Mouse (Mus musculus) CH12.LX (cell line): Measurements from ENCODE around the gene Pnmal2. TPM values are rescaled to one million over a fixed set of nuclear protein-coding genes. Genes with fewer than 3 reads are reported as not detected.

Experiments used
- DNase-seq: peaks from one replicate; pipeline ENCODE4 v3.0.0-alpha.2; 2013; ENCODE audit errors: extremely low read depth
- H3K27ac ChIP-seq: 2 replicates; pipeline ENCODE4 v1.5.1; 2012; ENCODE audit warnings: low read depth, mild to moderate bottlenecking, control low read depth, moderate library complexity; ENCODE audit not compliant: insufficient read depth
- H3K27me3 ChIP-seq: replicated peaks from 2 replicates; pipeline ENCODE3; 2012; ENCODE audit warnings: inconsistent platforms
- H3K36me3 ChIP-seq, 2 experiments: replicated peaks in 1 of 2; 2 replicates each; pipeline versions ENCODE3 to v1.6.1; 2012; ENCODE audit warnings: inconsistent platforms in 1 of 2, low read length in 1 of 2, mild to moderate bottlenecking in 1 of 2, mixed read lengths in 1 of 2, moderate library complexity in 1 of 2; ENCODE audit not compliant: control insufficient read depth in 1 of 2, insufficient read depth in 1 of 2
- H3K4me1 ChIP-seq, 2 experiments: 2 replicates each; pipeline ENCODE4 v1.6.1; 2012; ENCODE audit warnings: inconsistent platforms in 1 of 2, moderate library complexity in 1 of 2; ENCODE audit not compliant: insufficient read depth in 2 of 2, control insufficient read depth in 1 of 2
- H3K4me2 ChIP-seq: 2 replicates; pipeline ENCODE4 v1.6.1; 2012; ENCODE audit warnings: low read depth, mild to moderate bottlenecking, control low read depth; ENCODE audit not compliant: poor library complexity, insufficient read depth, severe bottlenecking
- H3K4me3 ChIP-seq, 3 experiments: fragments of 150-350 bp in 1 of 3; sonication (generic) in 1 of 3; replicated peaks in 1 of 3; 2 replicates each; pipeline versions ENCODE3 to v1.5.1; 2011 to 2012; ENCODE audit warnings: low read depth in 2 of 3, low read length in 2 of 3, mild to moderate bottlenecking in 2 of 3, moderate library complexity in 2 of 3, control low read depth in 1 of 3, improper control_type of control experiment in 1 of 3, inconsistent platforms in 1 of 3, mixed read lengths in 1 of 3; ENCODE audit not compliant: poor library complexity in 1 of 3
- H3K79me2 ChIP-seq: replicated peaks from 2 replicates; pipeline ENCODE4 v1.6.1; 2012; ENCODE audit warnings: mild to moderate bottlenecking, moderate library complexity; ENCODE audit not compliant: control insufficient read depth, poor library complexity, insufficient read depth, severe bottlenecking; ENCODE audit errors: extremely low read depth
- H3K9ac ChIP-seq: 2 replicates; pipeline ENCODE4 v1.6.1; 2012; ENCODE audit warnings: low read depth, mild to moderate bottlenecking, control low read depth, moderate library complexity; ENCODE audit not compliant: insufficient read depth
- H3K9me3 ChIP-seq: replicated peaks from 2 replicates; pipeline ENCODE3; 2012; ENCODE audit warnings: low read length, inconsistent platforms, mixed read lengths
- CHD1 ChIP-seq: IDR thresholded peaks from 2 replicates; pipeline ENCODE4 v1.6.1; 2012; ENCODE audit warnings: low read depth, low read length, improper control_type of control experiment, inconsistent platforms
- CTCF ChIP-seq, 2 experiments: IDR thresholded peaks in 1 of 2; conservative IDR thresholded peaks in 1 of 2; 2 replicates each; pipeline ENCODE4 v1.5.1; 2011 to 2012; ENCODE audit warnings: low read depth in 2 of 2, low read length in 2 of 2, improper control_type of control experiment in 1 of 2, inconsistent platforms in 1 of 2, mild to moderate bottlenecking in 1 of 2, moderate library complexity in 1 of 2
- E2F4 ChIP-seq: IDR thresholded peaks from 2 replicates; pipeline ENCODE4 v1.6.1; 2011; ENCODE audit warnings: low read depth, low read length, improper control_type of control experiment; ENCODE audit not compliant: insufficient replicate concordance
- JUND ChIP-seq: conservative IDR thresholded peaks from 2 replicates; pipeline ENCODE4 v1.6.1; 2011; ENCODE audit warnings: low read depth, low read length, improper control_type of control experiment
- MAX ChIP-seq: IDR thresholded peaks from 2 replicates; pipeline ENCODE4 v1.6.1; 2011; ENCODE audit warnings: low read length, improper control_type of control experiment
- MAZ ChIP-seq: IDR thresholded peaks from 2 replicates; pipeline ENCODE4 v1.6.1; 2012; ENCODE audit warnings: low read depth, mild to moderate bottlenecking, inconsistent platforms, low read length, improper control_type of control experiment, moderate library complexity
- MXI1 ChIP-seq: IDR thresholded peaks from 2 replicates; pipeline ENCODE4 v1.6.1; 2011; ENCODE audit warnings: mild to moderate bottlenecking, low read depth, low read length, improper control_type of control experiment
- MYC ChIP-seq: IDR thresholded peaks from 2 replicates; pipeline ENCODE4 v1.6.1; 2011; ENCODE audit warnings: low read depth, mild to moderate bottlenecking, improper control_type of control experiment, low read length
- NELFE ChIP-seq: IDR thresholded peaks from 2 replicates; pipeline ENCODE4 v1.6.1; 2011; ENCODE audit warnings: low read depth, low read length, improper control_type of control experiment
- NRF1 ChIP-seq: IDR thresholded peaks from 2 replicates; pipeline ENCODE4 v1.6.1; 2014; ENCODE audit warnings: low read depth, mild to moderate bottlenecking, inconsistent platforms, low read length, improper control_type of control experiment, moderate library complexity
- POLR2A ChIP-seq: IDR thresholded peaks from 2 replicates; pipeline ENCODE4 v1.6.1; 2011; ENCODE audit warnings: low read depth, mild to moderate bottlenecking, improper control_type of control experiment, low read length
- RAD21 ChIP-seq: IDR thresholded peaks from 2 replicates; pipeline ENCODE4 v1.6.1; 2011; ENCODE audit warnings: low read depth, mild to moderate bottlenecking, low read length, improper control_type of control experiment, moderate library complexity
- TBP ChIP-seq: conservative IDR thresholded peaks from 2 replicates; pipeline ENCODE4 v1.6.1; 2011; ENCODE audit warnings: low read depth, low read length, improper control_type of control experiment
- USF1 ChIP-seq: IDR thresholded peaks from 2 replicates; pipeline ENCODE4 v1.6.1; 2014; ENCODE audit warnings: low read depth, mild to moderate bottlenecking, inconsistent platforms, low read length, improper control_type of control experiment
- USF2 ChIP-seq: conservative IDR thresholded peaks from 2 replicates; pipeline ENCODE4 v1.6.1; 2011; ENCODE audit warnings: low read depth, low read length, improper control_type of control experiment
- ZKSCAN1 ChIP-seq: IDR thresholded peaks from 2 replicates; pipeline ENCODE4 v1.6.1; 2012; ENCODE audit warnings: low read depth, inconsistent platforms, low read length, improper control_type of control experiment, borderline replicate concordance
- ZNF384 ChIP-seq: IDR thresholded peaks from 2 replicates; pipeline ENCODE4 v1.6.1; 2012; ENCODE audit warnings: low read depth, low read length, improper control_type of control experiment, inconsistent platforms
- dilution Hi-C: fragments of 300-500 bp; cut with MboI; formaldehyde crosslinking; loops from 2 replicates; pipeline ENCODE4 v1.14.3; 2020; ENCODE audit warnings: low sequenced_read_pairs; ENCODE audit not compliant: extremely low pct_unique_long_range_greater_than_20kb, extremely low pct_ligation_motif_present
- in situ Hi-C: fragments of 300-500 bp; cut with MboI; formaldehyde crosslinking; loops from 3 replicates; pipeline ENCODE4 v1.14.3; 2019; ENCODE audit warnings: low sequenced_read_pairs, low pct_ligation_motif_present, low pct_unique_long_range_greater_than_20kb, mixed read lengths
- polyA plus RNA-seq: library from polyadenylated mRNA; unstranded; fragments of >175 nt; gene quantifications from 2 replicates; pipeline ENCODE4 v1.2.1, GENCODE M21; 2012; ENCODE audit warnings: low read depth; ENCODE audit not compliant: insufficient read length
- total RNA-seq, 2 experiments: library from RNA; depleted of rRNA; stranded (reverse); fragments of 300-350 nt in 1 of 2; fragments of >200 nt in 1 of 2; gene quantifications; 2 replicates each; pipeline ENCODE4 v1.2.3; 2012 to 2014

The Pnmal2 gene
- total and polyA plus RNA-seq, 3 experiments: 0.09 to 0.38 TPM; not detected in 1

GRCm38 (mm10) chr7:16968414-16968813, 23.9 kb downstream of the Pnmal2 start:
- Histone ChIP-seq H3K9ac (no peak overlapping the region), H3K36me3 (no peaks in the 10 kb centered on the region), H3K79me2 (no peaks in the 10 kb centered on the region), H3K4me3 (no peak overlapping the region), H3K27ac (no peak overlapping the region), H3K4me2 (no peak overlapping the region), H3K27me3 (no peaks in the 10 kb centered on the region), H3K9me3 (peaks cover 3% of the 10 kb centered on the region), H3K4me1 (no peaks in the 10 kb centered on the region; a peak in 1 of 4 replicates)
- DNase-seq: no peak
- dilution Hi-C loops: no loop called here
- in situ Hi-C loops: no loop called here
- TF ChIP-seq MXI1 (no peak), ZKSCAN1 (no peak), NRF1 (no peak), NELFE (no peak), RAD21 (no peak), USF2 (no peak), POLR2A (no peak), JUND (no peak), TBP (no peak), E2F4 (no peak), MYC (no peak)

GRCm38 (mm10) chr7:16971160-16971559, 26.7 kb downstream of the Pnmal2 start:
- TF ChIP-seq MXI1 (no peak), E2F4 (no peak), MAZ (no peak), CTCF (conservative IDR thresholded peaks at IDR 0.05 in 1 of 2, IDR thresholded peaks at IDR 0.05 in 1 of 2; ENCODE audit: low read depth in 2 of 2, low read length in 2 of 2) (no peak), ZNF384 (no peak), USF1 (no peak), MAX (no peak), CHD1 (no peak)
- H3K27me3 ChIP-seq: no peaks in the 10 kb centered on the region
- no peak for DNase-seq
- in situ Hi-C loops: no loop called here
- dilution Hi-C loops: no loop called here
- H3K9ac ChIP-seq: no peak overlapping the region
- H3K4me3 ChIP-seq: no peak overlapping the region
- H3K79me2 ChIP-seq: no peaks in the 10 kb centered on the region
- H3K4me2 ChIP-seq: no peak overlapping the region
- peaks cover 3% of the 10 kb centered on the region for H3K9me3 ChIP-seq
- no peak overlapping the region for H3K27ac ChIP-seq
- no peaks in the 10 kb centered on the region for H3K36me3 ChIP-seq
- H3K4me1 ChIP-seq: no peaks in the 10 kb centered on the region; a peak in 1 of 4 replicates
